Mouse (Mus musculus): ENCODE measurements around the gene Trarg1. TPM values are rescaled to one million over a fixed set of nuclear protein-coding genes. Genes with fewer than 3 reads are reported as not detected.

The Trarg1 gene
- polyA plus RNA-seq, 1 experiment from 2014 or later = 0.62 TPM

- Histone ChIP-seq H3K9me3 (no peaks in the 10 kb centered on the region), H3K27ac (no peak overlapping the region), H3K27me3 (replicated peaks) (no peaks in the 10 kb centered on the region), H3K4me3 (no peak overlapping the region), H3K36me3 (no peaks in the 10 kb centered on the region), H3K4me2 (replicated peaks) (no peak overlapping the region), H3K4me1 (no peaks in the 10 kb centered on the region), H3K9ac (no peak overlapping the region)
- WGBS = 85% methylated on average over 3 of the region's 3 CpGs
- ATAC-seq (ENCODE audit: low FRiP score, low read depth) = no peak
Measured at GRCm38 (mm10) chr11:76692096-76692495, 12.5 kb downstream of the Trarg1 start.

GRCm38 (mm10) chr11:76695810-76696209 is 16.2 kb downstream of the Trarg1 start:
- H3K27ac ChIP-seq = no peak overlapping the region
- H3K9me3 ChIP-seq = no peaks in the 10 kb centered on the region
- no peaks in the 10 kb centered on the region for H3K4me1 ChIP-seq
- H3K36me3 ChIP-seq = no peaks in the 10 kb centered on the region
- H3K27me3 ChIP-seq (replicated peaks) = no peaks in the 10 kb centered on the region
- 68% methylated on average over 6 of the region's 6 CpGs for WGBS
- H3K4me3 ChIP-seq = no peak overlapping the region
- H3K9ac ChIP-seq = no peak overlapping the region
- H3K4me2 ChIP-seq (replicated peaks) = no peak overlapping the region
- ATAC-seq (ENCODE audit: low FRiP score, low read depth) = no peak

- Histone ChIP-seq H3K9me3 (no peaks in the 10 kb centered on the region), H3K9ac (no peak overlapping the region), H3K27me3 (replicated peaks) (no peaks in the 10 kb centered on the region), H3K4me2 (replicated peaks) (no peak overlapping the region), H3K4me3 (no peak overlapping the region), H3K4me1 (no peaks in the 10 kb centered on the region), H3K36me3 (no peaks in the 10 kb centered on the region), H3K27ac (no peak overlapping the region)
- WGBS = 45% methylated on average over 9 of the region's 9 CpGs
- no peak for ATAC-seq (ENCODE audit: low FRiP score, low read depth)
Measured at GRCm38 (mm10) chr11:76699626-76700025, 20.0 kb downstream of the Trarg1 start.

GRCm38 (mm10) chr11:76707656-76708055 is 28.0 kb downstream of the Trarg1 start:
- no peak for ATAC-seq (ENCODE audit: low FRiP score, low read depth)
- Histone ChIP-seq H3K4me3 (no peak overlapping the region), H3K27ac (no peak overlapping the region), H3K36me3 (no peaks in the 10 kb centered on the region), H3K4me1 (no peaks in the 10 kb centered on the region; the same call in 1 of the 2 replicates), H3K4me2 (replicated peaks) (no peak overlapping the region), H3K27me3 (replicated peaks) (no peaks in the 10 kb centered on the region), H3K9ac (no peak overlapping the region), H3K9me3 (0 out of 2 replicates have a peak, but pooled peaks cover 5% of the 10 kb centered on the region)
- WGBS = 85% methylated on average over 3 of the region's 3 CpGs

- Histone ChIP-seq H3K9me3 (0 out of 2 replicates have a peak, but pooled peaks cover 5% of the 10 kb centered on the region), H3K4me3 (no peak overlapping the region), H3K36me3 (no peaks in the 10 kb centered on the region), H3K9ac (no peak overlapping the region), H3K4me1 (no peaks in the 10 kb centered on the region; the same call in 1 of the 2 replicates), H3K27ac (no peak overlapping the region), H3K4me2 (replicated peaks) (no peak overlapping the region), H3K27me3 (replicated peaks) (no peaks in the 10 kb centered on the region)
- ATAC-seq (ENCODE audit: low FRiP score, low read depth) = no peak
- WGBS = 95% methylated on average over 1 of the region's 1 CpGs
Measured at GRCm38 (mm10) chr11:76708066-76708465, 28.5 kb downstream of the Trarg1 start.

- Histone ChIP-seq H3K9ac (no peak overlapping the region), H3K27ac (no peak overlapping the region), H3K36me3 (no peaks in the 10 kb centered on the region), H3K9me3 (0 out of 2 replicates have a peak, but pooled peaks cover 5% of the 10 kb centered on the region), H3K4me2 (replicated peaks) (no peak overlapping the region), H3K4me3 (no peak overlapping the region), H3K4me1 (no peaks in the 10 kb centered on the region; the same call in 1 of the 2 replicates), H3K27me3 (replicated peaks) (no peaks in the 10 kb centered on the region)
- no peak for ATAC-seq (ENCODE audit: low FRiP score, low read depth)
- 35% methylated on average over 1 of the region's 1 CpGs for WGBS
Measured at GRCm38 (mm10) chr11:76708881-76709280, 29.3 kb downstream of the Trarg1 start.

GRCm38 (mm10) chr11:76709625-76710452 is 30.2 kb downstream of the Trarg1 start:
- no peak for ATAC-seq (ENCODE audit: low FRiP score, low read depth)
- Histone ChIP-seq H3K4me3 (no peak overlapping the region), H3K27ac (no peak overlapping the region), H3K27me3 (replicated peaks) (no peaks in the 10 kb centered on the region), H3K4me1 (no peaks in the 10 kb centered on the region; the same call in 1 of the 2 replicates), H3K36me3 (no peaks in the 10 kb centered on the region), H3K4me2 (replicated peaks) (peak overlapping the region; percentile 15; the same call in 1 of the 2 replicates), H3K9me3 (0 out of 2 replicates have a peak, but pooled peaks cover 5% of the 10 kb centered on the region), H3K9ac (no peak overlapping the region)
- WGBS = 33% methylated on average over 13 of the region's 17 CpGs

- no peak for ATAC-seq (ENCODE audit: low FRiP score, low read depth)
- no peaks in the 10 kb centered on the region for H3K27me3 ChIP-seq (replicated peaks)
- H3K9me3 ChIP-seq = no peaks in the 10 kb centered on the region
- no peak overlapping the region for H3K4me2 ChIP-seq (replicated peaks)
- H3K4me3 ChIP-seq = no peak overlapping the region
- H3K36me3 ChIP-seq = no peaks in the 10 kb centered on the region
- no peaks in the 10 kb centered on the region for H3K4me1 ChIP-seq
- H3K27ac ChIP-seq = no peak overlapping the region
- 79% methylated on average over 4 of the region's 4 CpGs for WGBS
- H3K9ac ChIP-seq = no peak overlapping the region
Measured at GRCm38 (mm10) chr11:76717000-76717399, 37.4 kb downstream of the Trarg1 start.

GRCm38 (mm10) chr11:76723911-76724310 is 44.3 kb downstream of the Trarg1 start:
- WGBS = 82% methylated on average over 8 of the region's 8 CpGs
- no peak overlapping the region for H3K4me3 ChIP-seq
- no peak overlapping the region for H3K27ac ChIP-seq
- no peaks in the 10 kb centered on the region for H3K4me1 ChIP-seq
- no peak for ATAC-seq (ENCODE audit: low FRiP score, low read depth)
- no peaks in the 10 kb centered on the region for H3K9me3 ChIP-seq
- peaks cover 16% of the 10 kb centered on the region for H3K36me3 ChIP-seq
- no peak overlapping the region for H3K4me2 ChIP-seq (replicated peaks)
- no peak overlapping the region for H3K9ac ChIP-seq
- H3K27me3 ChIP-seq (replicated peaks) = no peaks in the 10 kb centered on the region

- no peak overlapping the region for H3K27ac ChIP-seq
- H3K9ac ChIP-seq = no peak overlapping the region
- 82% methylated on average over 11 of the region's 11 CpGs for WGBS
- H3K9me3 ChIP-seq = no peaks in the 10 kb centered on the region
- H3K27me3 ChIP-seq (replicated peaks) = no peaks in the 10 kb centered on the region
- H3K4me2 ChIP-seq (replicated peaks) = no peak overlapping the region
- ATAC-seq (ENCODE audit: low FRiP score, low read depth) = no peak
- H3K4me1 ChIP-seq = no peaks in the 10 kb centered on the region
- H3K4me3 ChIP-seq = no peak overlapping the region
- H3K36me3 ChIP-seq = peaks cover 49% of the 10 kb centered on the region
Measured at GRCm38 (mm10) chr11:76728093-76728492, 48.5 kb downstream of the Trarg1 start.

- H3K9me3 ChIP-seq = no peaks in the 10 kb centered on the region
- no peak overlapping the region for H3K9ac ChIP-seq
- no peak overlapping the region for H3K4me2 ChIP-seq (replicated peaks)
- peaks cover 3% of the 10 kb centered on the region; the same call in 1 of the 2 replicates for H3K4me1 ChIP-seq
- 89% methylated on average over 3 of the region's 3 CpGs for WGBS
- no peak for ATAC-seq (ENCODE audit: low FRiP score, low read depth)
- no peaks in the 10 kb centered on the region for H3K27me3 ChIP-seq (replicated peaks)
- H3K27ac ChIP-seq = no peak overlapping the region
- H3K4me3 ChIP-seq = no peak overlapping the region
- H3K36me3 ChIP-seq = peaks cover 59% of the 10 kb centered on the region
Measured at GRCm38 (mm10) chr11:76730650-76731049, 51.0 kb downstream of the Trarg1 start.

- ATAC-seq (ENCODE audit: low FRiP score, low read depth) = no peak
- Histone ChIP-seq H3K27me3 (replicated peaks) (no peaks in the 10 kb centered on the region), H3K4me2 (replicated peaks) (no peak overlapping the region), H3K27ac (no peak overlapping the region), H3K9me3 (no peaks in the 10 kb centered on the region), H3K4me3 (no peak overlapping the region), H3K9ac (no peak overlapping the region), H3K4me1 (peaks cover 3% of the 10 kb centered on the region; the same call in 1 of the 2 replicates), H3K36me3 (peaks cover 42% of the 10 kb centered on the region)
- WGBS = 40% methylated on average over 3 of the region's 3 CpGs
Measured at GRCm38 (mm10) chr11:76734560-76734959, 55.0 kb downstream of the Trarg1 start.

Measured in neural tube, embryonic 12.5 days (tissue).